Mouse (Mus musculus): ENCODE results near the gene Arid2.
"Not testable (repeated sequence)": the region's sequence is repeated elsewhere in the genome, so short reads cannot be mapped to it uniquely, and the experiment has no call there.

Gene Arid2

DNA sequence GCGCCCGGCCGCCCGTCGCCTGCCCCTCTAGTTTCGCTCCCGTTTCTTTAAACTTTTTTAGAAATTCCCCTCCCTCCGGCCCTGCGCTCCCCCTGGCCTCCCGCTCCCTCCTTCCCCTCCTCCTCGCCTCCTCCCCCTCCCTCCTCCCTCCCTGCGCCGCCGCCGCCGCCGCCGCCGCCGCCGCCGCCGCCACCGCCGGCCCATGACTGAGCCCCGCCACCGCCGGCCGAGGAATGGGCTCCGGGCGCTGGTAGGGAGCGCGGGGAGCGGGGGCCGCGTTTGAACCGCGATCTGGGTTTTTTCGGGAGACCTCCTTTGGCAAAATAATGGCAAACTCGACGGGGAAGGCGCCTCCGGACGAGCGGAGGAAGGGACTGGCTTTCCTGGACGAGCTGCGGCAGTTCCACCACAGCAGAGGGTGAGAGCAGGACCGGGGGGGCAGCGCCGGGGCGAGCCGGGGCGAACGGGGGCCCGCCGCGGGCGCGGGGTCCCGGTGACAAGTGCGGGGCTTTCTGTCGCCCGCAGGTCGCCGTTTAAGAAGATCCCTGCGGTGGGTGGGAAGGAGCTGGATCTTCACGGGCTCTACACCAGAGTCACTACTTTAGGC lies at the start of gene Arid2:
Gene Arid2 (plus strand): TSS at position 150 of the 607 bp plus-strand sequence.
- in situ Hi-C loops (cut with MboI): loop anchor here (10.0 to 25.0 kb wide), 2 partner anchors 323 to 500 kb away; partner anchors contain the start of gene Ano6

DNA sequence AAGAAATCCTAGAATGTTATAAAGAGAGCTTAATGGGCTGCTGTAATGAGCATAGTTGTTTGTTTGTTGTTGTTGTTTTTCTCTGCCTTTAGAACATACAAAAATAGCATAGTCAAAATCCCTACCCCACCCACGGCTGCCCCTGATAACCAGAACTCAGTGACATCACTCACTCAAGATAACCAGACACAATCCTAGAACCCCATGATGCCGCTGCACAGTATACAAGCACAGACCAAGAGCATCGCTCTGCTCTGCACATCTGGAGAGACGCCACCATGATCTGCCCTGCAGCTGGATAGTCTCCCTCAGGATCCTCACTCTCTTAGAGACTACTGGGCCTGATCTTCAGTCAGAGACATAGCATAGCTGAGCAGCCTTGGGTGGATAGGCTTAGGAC lies 49.2 kb upstream of the Arid2 start:
- in situ Hi-C loops (cut with MboI): no loop called here

DNA sequence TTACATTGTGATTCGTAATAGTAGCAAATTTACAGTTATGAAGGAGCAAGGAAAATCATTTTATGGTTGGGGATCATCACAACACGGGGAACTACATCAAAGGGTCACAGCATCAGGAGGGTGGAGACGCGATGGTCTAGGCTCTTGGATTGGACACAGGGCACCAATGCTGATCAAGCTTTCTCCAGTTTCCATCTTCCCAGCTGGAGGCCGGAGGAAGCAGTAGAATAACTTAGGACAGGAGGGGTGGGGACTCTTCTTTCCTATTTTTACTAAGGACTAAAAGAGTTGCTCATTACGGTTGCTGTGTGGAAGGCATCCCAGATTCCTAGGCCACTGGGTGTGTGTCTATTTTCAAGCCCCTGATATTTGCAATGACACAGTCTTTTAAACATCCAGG lies 43.1 kb upstream of the Arid2 start:
- in situ Hi-C loops (cut with MboI): no loop called here

DNA sequence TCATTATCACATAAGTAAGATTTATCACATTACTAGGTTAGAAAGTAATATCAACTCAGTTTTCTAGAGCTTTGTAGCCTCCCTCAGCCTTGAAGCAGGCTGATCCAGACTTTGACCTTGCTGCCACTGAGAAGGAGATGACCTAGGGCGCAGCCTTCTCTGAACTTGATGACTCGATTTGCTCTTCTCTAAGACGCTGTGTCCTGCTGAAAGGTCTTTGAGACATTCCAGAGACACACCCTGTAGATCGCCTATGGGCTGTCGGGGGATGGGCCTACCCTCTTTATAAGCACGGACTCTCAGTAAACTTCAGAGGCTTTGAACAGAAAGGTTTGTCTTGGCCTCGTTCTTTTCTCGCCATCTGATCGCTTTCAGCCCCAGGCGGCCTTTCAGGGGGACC lies 42.6 kb upstream of the Arid2 start:
- in situ Hi-C loops (cut with MboI): not testable (repeated sequence)

DNA sequence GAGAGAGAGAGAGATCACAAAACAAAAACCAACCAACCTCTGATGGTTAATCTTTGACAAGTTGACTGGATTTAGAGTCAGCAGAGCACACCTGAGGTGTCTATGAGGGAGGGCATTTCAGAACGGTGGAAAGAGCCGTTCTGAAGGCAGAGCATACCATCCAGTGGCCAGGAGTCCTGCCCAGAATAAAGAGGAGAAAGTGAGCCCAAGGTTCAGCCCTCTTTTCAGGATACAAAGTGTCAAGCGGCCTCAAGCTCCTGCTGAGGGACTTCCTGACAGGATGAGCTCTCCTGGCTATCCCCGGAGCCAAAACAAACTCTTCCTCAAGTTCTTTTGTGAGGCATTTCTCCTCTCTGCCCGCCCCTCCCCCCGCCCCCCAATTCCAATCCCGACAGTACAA lies 33.5 kb upstream of the Arid2 start:
- in situ Hi-C loops (cut with MboI): no loop called here

DNA sequence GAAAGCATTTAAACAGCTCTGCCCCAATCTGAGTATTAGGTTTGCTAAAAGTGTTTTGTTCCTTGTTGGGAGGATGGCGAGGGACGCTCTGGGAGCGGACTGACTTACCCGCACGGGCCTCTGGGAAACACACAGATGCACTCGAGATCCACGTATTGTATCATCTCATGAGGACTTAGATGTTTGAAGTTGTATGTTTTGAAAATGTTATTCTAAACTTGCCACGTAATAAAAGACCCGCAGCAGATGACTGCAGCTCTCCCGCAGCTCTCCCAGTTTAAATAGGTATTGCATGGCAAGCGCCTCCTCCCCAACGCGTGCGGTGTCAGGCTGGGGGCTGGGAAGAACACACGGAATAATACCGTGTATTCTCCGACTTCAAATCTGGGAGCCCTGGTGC lies 33.0 kb upstream of the Arid2 start:
- in situ Hi-C loops (cut with MboI): no loop called here

DNA sequence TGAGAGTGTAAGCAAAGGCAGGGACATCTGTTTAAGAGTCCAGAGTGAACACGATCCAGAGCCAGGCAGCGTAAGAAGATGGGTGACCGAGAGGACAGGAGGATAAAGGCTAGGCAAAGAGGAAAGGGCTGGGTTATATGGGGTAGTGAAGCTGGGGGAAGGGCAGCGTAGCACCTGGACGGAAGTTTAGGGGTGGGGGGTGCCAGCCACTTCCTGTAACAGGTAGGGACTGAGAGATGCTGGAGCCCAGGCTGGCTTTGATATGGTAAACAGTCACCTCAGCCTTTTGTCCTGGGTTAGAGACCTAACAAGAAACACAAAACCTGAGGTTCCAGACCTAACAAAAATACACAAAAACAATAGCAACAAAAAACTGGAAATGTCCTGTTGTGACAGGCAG lies 29.5 kb upstream of the Arid2 start:
- in situ Hi-C loops (cut with MboI): no loop called here

DNA sequence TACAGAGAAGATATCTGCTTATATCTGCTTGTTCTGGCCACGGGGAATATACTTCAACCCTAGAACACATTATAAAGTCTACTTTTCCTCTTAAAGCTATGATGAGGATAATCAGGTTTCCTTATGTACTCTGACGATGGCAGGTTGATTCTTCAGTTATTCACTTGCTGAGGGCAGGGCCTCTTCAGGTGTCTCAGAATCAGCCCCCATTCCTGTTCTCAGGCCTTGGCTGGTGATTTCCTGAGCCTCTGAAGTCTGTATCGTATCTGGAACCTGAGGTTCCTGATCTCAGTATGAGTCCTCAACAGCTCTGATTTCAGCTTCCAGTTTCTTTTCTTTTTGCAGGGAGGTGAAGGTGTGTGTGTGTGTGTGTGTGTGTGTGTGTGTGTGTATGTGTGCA lies 22.7 kb upstream of the Arid2 start:
- in situ Hi-C loops (cut with MboI): no loop called here

DNA sequence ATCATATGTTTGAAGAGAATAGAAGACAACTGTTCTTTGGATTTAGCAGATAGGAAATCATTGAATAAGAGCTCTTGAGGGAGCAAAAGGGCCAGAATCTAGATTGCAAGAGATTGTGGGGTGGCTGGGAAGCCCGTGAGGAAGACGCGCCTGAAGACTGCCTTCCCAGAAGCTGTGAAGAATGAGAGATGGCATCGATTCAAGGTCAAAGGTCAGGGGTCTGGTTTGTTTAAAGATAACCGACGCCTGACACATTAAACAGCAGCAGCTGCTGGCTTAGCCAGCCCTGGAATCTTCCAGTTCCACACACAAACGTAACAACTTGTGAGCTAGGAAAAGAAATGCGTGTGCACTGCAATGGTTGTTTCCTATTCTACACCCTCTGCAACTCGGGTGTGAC lies 19.4 kb upstream of the Arid2 start:
- in situ Hi-C loops (cut with MboI): no loop called here

DNA sequence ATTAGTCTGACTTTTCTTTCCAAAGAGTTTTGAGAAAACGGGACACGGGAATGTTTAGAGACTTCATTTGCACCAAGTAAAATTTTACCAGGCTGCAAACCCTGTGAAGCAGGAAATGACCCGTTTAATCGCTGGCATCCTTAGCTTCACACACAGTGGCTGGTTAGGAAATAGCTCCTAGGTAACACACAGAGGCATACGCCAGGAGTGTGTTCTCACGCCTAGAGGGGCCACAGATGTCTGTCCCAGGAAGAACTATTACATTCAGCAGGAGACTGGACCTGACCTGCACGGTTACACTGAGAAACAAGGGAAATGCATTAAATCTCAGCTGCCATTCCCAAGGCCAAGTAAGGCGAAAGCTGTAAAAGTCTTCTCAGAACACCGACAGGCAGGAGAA lies 18.7 kb upstream of the Arid2 start:
- in situ Hi-C loops (cut with MboI): no loop called here

DNA sequence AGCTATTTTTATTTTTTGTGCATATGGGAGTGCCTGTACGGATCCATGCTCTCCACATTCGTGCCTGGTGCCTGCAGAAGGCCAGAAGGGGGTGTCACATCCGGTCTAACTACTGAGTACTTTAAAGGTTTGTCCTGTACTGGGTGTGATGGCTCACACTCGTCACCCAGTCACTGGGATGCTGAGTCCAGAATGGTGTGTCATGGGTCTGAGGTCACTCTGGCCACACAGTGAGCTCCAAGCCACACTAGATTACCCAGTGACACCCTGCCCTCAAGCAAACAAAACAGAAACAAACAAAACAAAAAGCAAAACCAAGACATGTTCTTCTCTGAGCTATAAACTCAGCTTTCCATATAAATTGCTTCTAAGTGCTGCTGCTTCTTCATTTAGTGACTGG lies 17.9 kb upstream of the Arid2 start:
- in situ Hi-C loops (cut with MboI): no loop called here

DNA sequence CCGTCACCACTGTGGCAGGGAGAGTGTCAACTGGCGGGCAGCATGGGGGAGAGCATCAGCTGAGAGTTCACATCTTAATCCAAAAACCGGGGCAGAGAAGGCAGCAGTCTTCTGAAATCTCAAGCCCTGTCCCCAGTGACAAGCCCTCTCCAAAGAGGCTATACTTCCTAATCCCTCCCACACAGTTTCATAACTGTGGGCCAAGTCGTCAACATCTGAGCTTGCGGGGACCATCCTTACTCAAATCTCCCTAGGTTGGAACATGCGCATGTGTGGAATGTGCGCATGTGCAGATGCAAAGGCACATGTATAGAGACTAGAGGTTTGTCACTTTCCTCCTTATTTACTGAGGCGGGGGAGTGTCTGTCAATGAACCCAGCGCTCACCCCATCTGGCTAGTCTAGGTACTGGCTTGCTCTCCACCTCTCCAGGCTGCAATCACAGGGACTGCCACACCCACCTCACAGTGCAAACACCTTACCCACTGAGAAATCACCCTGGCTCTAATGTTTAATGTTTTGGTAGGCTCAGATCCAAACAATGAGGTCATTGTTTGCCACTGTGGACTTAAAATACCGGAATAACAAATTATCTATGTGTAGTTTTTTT lies 16.9 kb upstream of the Arid2 start:
- in situ Hi-C loops (cut with MboI): no loop called here

DNA sequence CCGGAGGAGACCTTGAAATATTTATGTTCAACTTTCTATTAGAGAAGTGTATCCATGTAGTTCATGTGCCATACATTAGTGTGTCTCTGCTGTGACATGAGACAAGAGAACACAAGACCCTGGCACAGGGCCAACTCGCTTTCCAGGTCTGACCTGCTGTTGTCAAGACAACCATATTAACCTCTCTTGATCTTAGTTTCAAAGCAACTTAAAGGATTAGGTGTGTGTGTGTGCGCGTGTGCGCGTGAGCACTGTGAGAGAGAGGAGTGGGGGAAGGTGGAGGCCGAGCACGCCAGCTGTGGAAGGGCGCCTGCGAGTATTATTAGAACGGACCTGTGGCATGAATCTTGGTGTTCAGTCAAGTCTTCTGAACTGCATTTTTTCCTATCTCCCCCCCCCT lies 15.0 kb upstream of the Arid2 start:
- in situ Hi-C loops (cut with MboI): no loop called here

DNA sequence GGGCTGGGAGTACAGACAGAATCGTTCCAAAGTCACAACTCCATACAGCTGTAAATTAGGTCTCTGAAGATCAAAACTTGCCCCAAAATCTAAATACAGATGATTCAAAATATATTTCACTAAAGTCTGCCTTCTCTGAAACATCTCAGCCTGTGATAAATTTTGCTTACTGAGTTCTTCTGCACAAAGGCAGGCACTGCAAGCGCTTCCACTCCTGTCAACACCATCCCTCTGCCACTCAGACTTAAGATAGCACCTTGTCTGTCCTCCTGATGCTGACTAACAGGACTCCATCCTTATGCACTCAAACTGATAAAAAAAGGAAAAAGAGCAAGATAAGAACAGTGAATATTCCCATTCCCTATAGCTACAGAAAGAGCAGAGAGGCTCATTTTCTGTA lies 13.0 kb upstream of the Arid2 start:
- in situ Hi-C loops (cut with MboI): no loop called here

DNA sequence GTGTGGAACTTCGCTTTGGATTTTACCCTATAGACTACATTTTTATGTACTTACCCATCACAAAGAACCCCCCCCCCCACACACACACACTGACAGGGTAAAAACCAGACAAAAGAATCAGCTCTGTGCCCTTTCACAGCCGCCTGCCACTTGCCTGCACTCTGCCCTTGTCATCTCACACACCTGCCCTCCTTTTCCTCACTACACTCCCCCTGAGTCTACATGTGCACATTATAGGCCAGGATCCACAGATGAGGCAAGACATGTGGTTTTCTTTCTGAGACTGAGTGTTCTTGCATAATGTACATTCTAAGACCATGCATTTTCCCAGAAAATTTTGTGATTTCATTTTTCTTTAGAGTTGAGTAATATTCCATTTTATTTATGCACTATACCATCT lies 12.1 kb upstream of the Arid2 start:
- in situ Hi-C loops (cut with MboI): loop anchor here (25.0 kb wide), 1 partner anchor 488 kb away; the partner anchor contains the start of gene Ano6

DNA sequence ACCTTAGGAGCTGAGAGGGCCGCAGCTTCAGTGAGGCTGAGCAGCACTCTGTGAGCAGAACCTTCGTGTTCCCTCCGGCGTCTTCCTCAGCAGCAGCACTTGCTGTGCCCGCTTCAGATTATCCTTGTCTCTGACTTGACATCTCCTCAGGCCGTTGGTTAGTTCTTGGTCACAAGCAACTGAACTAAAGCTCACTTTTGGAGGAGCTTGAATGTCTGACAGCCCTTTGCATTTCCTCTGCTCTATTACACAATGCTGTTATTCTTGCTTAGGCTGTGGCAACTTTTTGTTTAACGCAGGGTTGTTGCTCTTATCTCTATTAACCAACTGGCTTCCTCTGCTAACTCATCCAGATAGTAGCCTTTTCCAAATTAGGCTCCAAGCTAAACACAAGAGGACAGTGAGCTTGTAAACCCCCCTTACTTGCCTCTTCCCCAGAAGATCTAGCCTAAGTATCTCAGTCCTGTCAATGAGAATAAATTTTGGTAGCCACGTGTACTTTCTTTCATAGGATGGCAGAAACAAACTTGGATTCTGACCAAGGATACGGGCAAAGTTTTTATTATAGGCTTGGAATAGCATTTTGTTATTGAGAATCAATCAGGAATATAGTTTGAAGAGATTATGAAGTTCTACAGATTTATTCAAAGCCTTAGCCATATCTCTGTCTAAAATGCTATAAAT lies 11.4 kb upstream of the Arid2 start:
- in situ Hi-C loops (cut with MboI): loop anchor here (25.0 kb wide), 1 partner anchor 489 kb away; the partner anchor contains the start of gene Ano6

DNA sequence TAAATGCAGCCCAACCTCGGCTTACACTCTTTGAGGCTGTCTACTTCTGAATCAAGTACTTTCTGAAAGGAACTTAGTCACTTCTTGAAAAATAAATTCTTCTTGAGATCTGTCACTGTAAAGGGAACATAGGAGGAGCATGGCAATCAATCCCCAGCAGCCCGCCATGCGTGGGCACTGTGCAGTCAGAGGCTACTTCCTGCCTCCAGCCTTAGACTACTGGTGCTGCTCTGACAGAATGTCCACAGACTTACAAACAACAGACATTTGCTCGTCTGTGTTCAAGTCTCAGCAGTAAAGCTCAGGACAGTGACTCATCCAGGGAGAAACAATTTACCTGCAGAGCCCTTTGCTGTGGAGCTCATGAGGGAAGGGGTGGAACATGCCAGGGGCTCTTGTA lies 10.3 kb upstream of the Arid2 start:
- in situ Hi-C loops (cut with MboI): loop anchor here (25.0 kb wide), 1 partner anchor 490 kb away; the partner anchor contains the start of gene Ano6

DNA sequence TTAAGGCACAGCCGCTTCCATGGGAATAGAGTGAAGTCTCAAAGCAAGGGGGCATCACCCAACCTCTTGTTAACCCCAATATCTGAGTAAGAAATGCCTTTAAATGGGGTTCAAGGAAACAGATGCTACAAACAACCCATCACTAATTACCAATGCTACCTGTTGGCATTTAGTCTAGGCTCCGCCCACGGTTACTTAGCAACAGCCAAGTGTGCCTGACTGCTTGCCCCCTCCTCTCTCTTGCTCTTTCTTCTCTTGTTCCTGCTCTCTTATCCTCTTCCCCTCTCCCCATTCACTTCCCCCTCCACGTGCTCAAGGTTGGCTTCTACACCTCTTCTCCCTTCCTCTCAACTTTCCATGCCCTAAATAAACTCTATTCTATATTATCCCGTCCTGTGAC lies 6.1 kb upstream of the Arid2 start:
- in situ Hi-C loops (cut with MboI): loop anchor here (10.0 to 25.0 kb wide), 2 partner anchors 316 to 494 kb away; partner anchors contain the start of gene Ano6

DNA sequence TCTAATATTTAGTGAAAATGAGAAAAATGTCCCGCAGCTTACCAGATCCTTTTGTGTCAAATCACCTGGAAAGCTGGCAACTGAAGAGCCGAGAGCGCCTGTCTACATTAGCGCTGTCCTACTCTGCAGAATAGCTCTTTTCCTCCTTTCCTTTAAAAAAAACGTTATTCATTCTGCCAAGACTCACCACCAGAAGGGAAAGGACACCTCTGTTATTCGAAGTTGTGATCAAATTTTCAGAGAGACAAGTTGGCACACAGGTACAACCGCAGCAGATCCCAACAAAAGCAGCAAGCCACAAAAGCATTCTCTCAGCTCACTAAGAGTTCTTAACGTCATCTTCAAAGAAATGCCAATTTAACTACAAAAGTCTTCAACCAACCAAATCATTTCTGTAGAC lies 4.2 kb upstream of the Arid2 start:
- in situ Hi-C loops (cut with MboI): loop anchor here (10.0 to 25.0 kb wide), 2 partner anchors 318 to 496 kb away; partner anchors contain the start of gene Ano6

DNA sequence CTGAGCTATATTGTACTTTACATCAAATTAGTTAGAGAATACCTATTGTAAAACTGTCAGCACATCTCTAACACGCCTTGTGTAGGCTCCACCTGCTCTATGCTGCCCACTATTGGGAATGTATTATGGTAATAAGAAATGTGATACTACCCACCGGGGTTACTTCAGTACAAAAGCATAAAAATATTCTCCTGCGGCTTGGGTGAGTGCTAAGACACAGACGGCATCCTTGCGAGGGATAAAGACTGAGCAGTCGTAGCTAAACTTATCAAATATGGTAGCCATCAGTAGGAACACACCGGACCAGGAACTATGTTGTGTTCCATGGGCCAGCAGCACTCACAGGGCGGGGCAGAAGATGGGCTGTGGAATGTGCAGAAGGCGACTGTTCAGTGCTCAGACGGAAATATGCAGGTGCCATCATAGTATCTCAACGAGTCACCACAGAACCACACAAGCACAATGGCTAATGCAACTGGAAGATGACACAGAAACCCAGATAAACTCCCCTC lies 3.3 kb upstream of the Arid2 start:
- in situ Hi-C loops (cut with MboI): loop anchor here (10.0 to 25.0 kb wide), 2 partner anchors 319 to 497 kb away; partner anchors contain the start of gene Ano6

DNA sequence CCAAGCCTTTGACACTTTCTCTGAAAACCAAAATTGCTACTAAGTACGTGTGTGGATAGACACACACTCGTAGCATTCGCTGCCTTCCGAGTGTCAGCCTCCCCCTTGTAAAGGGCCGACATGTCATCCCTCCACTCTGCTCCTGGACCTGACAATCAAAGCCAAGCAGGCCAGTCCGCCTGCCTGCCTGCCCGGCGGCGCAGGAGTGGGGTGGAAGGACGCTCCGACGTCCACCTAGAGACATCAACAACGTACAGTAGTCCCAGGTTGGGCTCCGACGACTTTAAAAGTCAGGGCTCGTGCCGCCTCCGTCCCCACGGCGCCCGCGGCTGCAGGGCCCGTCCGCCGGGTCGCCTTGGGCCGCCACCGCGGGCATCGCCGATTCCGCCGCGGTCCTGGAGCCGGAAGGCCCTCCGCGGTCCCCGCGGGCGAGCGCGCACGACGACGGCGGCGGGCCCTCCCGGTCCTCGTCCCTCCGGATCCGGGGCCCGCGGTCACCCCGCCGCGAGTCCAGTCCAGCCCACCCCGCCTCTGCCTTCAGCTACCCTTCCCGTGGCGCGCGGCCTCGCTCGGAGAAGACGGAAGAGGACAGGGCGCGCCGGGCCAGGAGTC lies 2.5 kb upstream of the Arid2 start:
- in situ Hi-C loops (cut with MboI): loop anchor here (10.0 to 25.0 kb wide), 2 partner anchors 320 to 498 kb away; partner anchors contain the start of gene Ano6
